Mouse (Mus musculus): Measurements from ENCODE around the gene Anxa9. TPM values are rescaled to one million over a fixed set of nuclear protein-coding genes. Genes with fewer than 3 reads are reported as not detected.

Anxa9 gene
- polyA plus RNA-seq, 1 experiment, result 7.6 TPM

GRCm38 (mm10) chr3:95266052-95266451 lies 40.9 kb downstream of the Anxa9 start:
- TF ChIP-seq CTCF (IDR thresholded peaks at IDR 0.05; ENCODE audit: control insufficient read depth, insufficient read depth, insufficient replicate concordance, low read depth, low read length) (no peak), POLR2A (IDR thresholded peaks at IDR 0.05; ENCODE audit: control insufficient read depth, low read depth, low read length) (no peak)
- H3K27ac ChIP-seq (ENCODE audit: control insufficient read depth, insufficient read depth, low read depth, low read length), result no peak overlapping the region
- no peaks in the 10 kb centered on the region for H3K36me3 ChIP-seq (ENCODE audit: control insufficient read depth, insufficient read depth, low read length)
- no peaks in the 10 kb centered on the region; the same call in none of the 2 replicates for H3K4me1 ChIP-seq (ENCODE audit: control insufficient read depth, insufficient read depth, low read length)
- H3K27me3 ChIP-seq (ENCODE audit: control insufficient read depth, insufficient read depth, low read length), result no peaks in the 10 kb centered on the region
- H3K4me3 ChIP-seq (ENCODE audit: control insufficient read depth, low read depth, low read length), result no peak overlapping the region

- TF ChIP-seq CTCF (IDR thresholded peaks at IDR 0.05; ENCODE audit: control insufficient read depth, insufficient read depth, insufficient replicate concordance, low read depth, low read length) (no peak), POLR2A (IDR thresholded peaks at IDR 0.05; ENCODE audit: control insufficient read depth, low read depth, low read length) (no peak)
- Histone ChIP-seq H3K36me3 (ENCODE audit: control insufficient read depth, insufficient read depth, low read length) (no peaks in the 10 kb centered on the region), H3K27me3 (ENCODE audit: control insufficient read depth, insufficient read depth, low read length) (no peaks in the 10 kb centered on the region), H3K4me3 (ENCODE audit: control insufficient read depth, low read depth, low read length) (no peak overlapping the region), H3K4me1 (ENCODE audit: control insufficient read depth, insufficient read depth, low read length) (no peaks in the 10 kb centered on the region; the same call in none of the 2 replicates), H3K27ac (ENCODE audit: control insufficient read depth, insufficient read depth, low read depth, low read length) (no peak overlapping the region)
These were observed 42.3 kb downstream of the Anxa9 start for GRCm38 (mm10) chr3:95264724-95265123.

GRCm38 (mm10) chr3:95263089-95263739 lies 43.8 kb downstream of the Anxa9 start:
- Histone ChIP-seq H3K27ac (ENCODE audit: control insufficient read depth, insufficient read depth, low read depth, low read length) (no peak overlapping the region; the same call in 1 of the 2 replicates), H3K4me3 (ENCODE audit: control insufficient read depth, low read depth, low read length) (no peak overlapping the region), H3K36me3 (ENCODE audit: control insufficient read depth, insufficient read depth, low read length) (no peaks in the 10 kb centered on the region), H3K4me1 (ENCODE audit: control insufficient read depth, insufficient read depth, low read length) (no peaks in the 10 kb centered on the region; the same call in none of the 2 replicates), H3K27me3 (ENCODE audit: control insufficient read depth, insufficient read depth, low read length) (no peaks in the 10 kb centered on the region)
- no peak for TF ChIP-seq POLR2A (IDR thresholded peaks at IDR 0.05; ENCODE audit: control insufficient read depth, low read depth, low read length)
- peak; percentile 47; the same call in 1 of the 2 replicates for TF ChIP-seq CTCF (IDR thresholded peaks at IDR 0.05; ENCODE audit: control insufficient read depth, insufficient read depth, insufficient replicate concordance, low read depth, low read length)

GRCm38 (mm10) chr3:95261975-95262374 lies 45.0 kb downstream of the Anxa9 start:
- Histone ChIP-seq H3K4me3 (ENCODE audit: control insufficient read depth, low read depth, low read length) (no peak overlapping the region), H3K27ac (ENCODE audit: control insufficient read depth, insufficient read depth, low read depth, low read length) (no peak overlapping the region), H3K36me3 (ENCODE audit: control insufficient read depth, insufficient read depth, low read length) (no peaks in the 10 kb centered on the region; the same call in 1 of the 2 replicates), H3K4me1 (ENCODE audit: control insufficient read depth, insufficient read depth, low read length) (no peaks in the 10 kb centered on the region; the same call in 1 of the 2 replicates), H3K27me3 (ENCODE audit: control insufficient read depth, insufficient read depth, low read length) (no peaks in the 10 kb centered on the region)
- no peak for TF ChIP-seq POLR2A (IDR thresholded peaks at IDR 0.05; ENCODE audit: control insufficient read depth, low read depth, low read length)
- TF ChIP-seq CTCF (IDR thresholded peaks at IDR 0.05; ENCODE audit: control insufficient read depth, insufficient read depth, insufficient replicate concordance, low read depth, low read length), result no peak

- Histone ChIP-seq H3K36me3 (ENCODE audit: control insufficient read depth, insufficient read depth, low read length) (no peaks in the 10 kb centered on the region; the same call in 1 of the 2 replicates), H3K27ac (ENCODE audit: control insufficient read depth, insufficient read depth, low read depth, low read length) (no peak overlapping the region)
- no peak for TF ChIP-seq CTCF (IDR thresholded peaks at IDR 0.05; ENCODE audit: control insufficient read depth, insufficient read depth, insufficient replicate concordance, low read depth, low read length)
- TF ChIP-seq POLR2A (IDR thresholded peaks at IDR 0.05; ENCODE audit: control insufficient read depth, low read depth, low read length), result no peak
These were observed 50.0 kb downstream of the Anxa9 start for GRCm38 (mm10) chr3:95256931-95257330.

GRCm38 (mm10) chr3:95250783-95251424 lies 56.1 kb downstream of the Anxa9 start, which contains the start of gene Bnipl:
TSS of gene Bnipl (minus strand) at chr3:95251193.
- Histone ChIP-seq H3K4me1 (ENCODE audit: control insufficient read depth, insufficient read depth, low read length) (peaks cover 6% of the 10 kb centered on the region), H3K27ac (ENCODE audit: control insufficient read depth, insufficient read depth, low read depth, low read length) (no peak within 1 kb of the TSS; the same call in 1 of the 2 replicates), H3K27me3 (ENCODE audit: control insufficient read depth, insufficient read depth, low read length) (no peaks in the 10 kb centered on the region), H3K36me3 (ENCODE audit: control insufficient read depth, insufficient read depth, low read length) (no peaks in the 10 kb centered on the region), H3K4me3 (ENCODE audit: control insufficient read depth, low read depth, low read length) (no peak within 1 kb of the TSS)
- TF ChIP-seq POLR2A (IDR thresholded peaks at IDR 0.05; ENCODE audit: control insufficient read depth, low read depth, low read length) (no peak), CTCF (IDR thresholded peaks at IDR 0.05; ENCODE audit: control insufficient read depth, insufficient read depth, insufficient replicate concordance, low read depth, low read length) (no peak)

More at GRCm38 (mm10) chr3:95256931-95257330, 50.0 kb downstream of the Anxa9 start:
- Histone ChIP-seq H3K4me1 (ENCODE audit: control insufficient read depth, insufficient read depth, low read length) (no peaks in the 10 kb centered on the region), H3K27me3 (ENCODE audit: control insufficient read depth, insufficient read depth, low read length) (no peaks in the 10 kb centered on the region), H3K4me3 (ENCODE audit: control insufficient read depth, low read depth, low read length) (no peak overlapping the region)

GRCm38 (mm10) chr3:95250361-95250760 lies 56.6 kb downstream of the Anxa9 start:
- no peak overlapping the region for H3K27ac ChIP-seq (ENCODE audit: control insufficient read depth, insufficient read depth, low read depth, low read length)
- H3K36me3 ChIP-seq (ENCODE audit: control insufficient read depth, insufficient read depth, low read length), result no peaks in the 10 kb centered on the region
- no peak for TF ChIP-seq CTCF (IDR thresholded peaks at IDR 0.05; ENCODE audit: control insufficient read depth, insufficient read depth, insufficient replicate concordance, low read depth, low read length)
- peaks cover 6% of the 10 kb centered on the region for H3K4me1 ChIP-seq (ENCODE audit: control insufficient read depth, insufficient read depth, low read length)
- H3K4me3 ChIP-seq (ENCODE audit: control insufficient read depth, low read depth, low read length), result no peak overlapping the region
- H3K27me3 ChIP-seq (ENCODE audit: control insufficient read depth, insufficient read depth, low read length), result no peaks in the 10 kb centered on the region

All from testis, adult 2 months (tissue).